Mouse (Mus musculus) myocyte (in vitro differentiated cells): Measurements from ENCODE around the gene Zfp37.

Experiments used
- CEBPB ChIP-seq: IDR thresholded peaks from 2 replicates; pipeline ENCODE4 v1.6.1; 2011; ENCODE audit warnings: mild to moderate bottlenecking, moderate library complexity; ENCODE audit not compliant: poor library complexity, insufficient read depth, severe bottlenecking
- POLR2A ChIP-seq: IDR thresholded peaks from one replicate; pipeline ENCODE4 v1.6.1; 2011; ENCODE audit warnings: low read depth, mild to moderate bottlenecking, control low read depth, moderate library complexity; ENCODE audit not compliant: insufficient read length

- TF ChIP-seq CEBPB, result no peak
- no peak for TF ChIP-seq POLR2A
Observed at GRCm38 (mm10) chr4:62254551-62254950, 23.7 kb upstream of the Zfp37 start.
